Mouse (Mus musculus) central nervous system, embryonic 18 days (tissue): ENCODE data around the gene Dennd6b. TPM values are rescaled to one million over a fixed set of nuclear protein-coding genes. Genes with fewer than 3 reads are reported as not detected.

Experiments used
- polyA plus RNA-seq: library from polyadenylated mRNA; depleted of rRNA; stranded (reverse); fragments of >200 nt; gene quantifications from 2 replicates; pipeline ENCODE4 v1.2.3, GENCODE M21; 2012; rRNA removed

Dennd6b gene
- 162 TPM in 2 replicates for polyA plus RNA-seq

DNA sequence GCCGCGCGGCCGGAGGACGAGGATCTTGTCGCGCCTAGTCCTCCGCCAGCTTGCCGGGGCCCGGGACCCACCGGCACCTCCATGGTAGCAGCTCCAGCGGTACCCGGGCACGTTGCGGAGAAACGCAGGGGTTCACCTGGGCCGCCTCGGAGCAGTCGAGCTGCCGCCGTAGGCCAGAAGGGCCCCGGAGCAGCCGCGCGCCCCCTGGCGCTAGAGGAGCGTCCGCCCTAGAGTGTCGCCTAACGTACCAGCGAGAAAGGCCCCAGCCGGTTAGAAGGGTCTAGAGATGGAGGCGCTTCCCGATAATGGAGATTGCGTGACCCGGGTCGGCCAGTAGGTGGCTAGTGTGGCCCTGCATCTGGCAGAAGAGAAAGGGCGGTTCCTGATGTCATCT is at the start of gene Dennd6b:
TSS of gene Dennd6b (minus strand) at position 184 of the 394 bp plus-strand sequence.

GRCm38 (mm10) chr15:89210915-89211715 is 14.8 kb upstream of the Dennd6b start, which contains the start of gene Ppp6r2:
Ppp6r2 (plus strand) TSS chr15:89211553.

GRCm38 (mm10) chr15:89180571-89181229 is 15.6 kb downstream of the Dennd6b start, which contains the start of gene Plxnb2:
Plxnb2 (minus strand) TSS chr15:89180788.

DNA sequence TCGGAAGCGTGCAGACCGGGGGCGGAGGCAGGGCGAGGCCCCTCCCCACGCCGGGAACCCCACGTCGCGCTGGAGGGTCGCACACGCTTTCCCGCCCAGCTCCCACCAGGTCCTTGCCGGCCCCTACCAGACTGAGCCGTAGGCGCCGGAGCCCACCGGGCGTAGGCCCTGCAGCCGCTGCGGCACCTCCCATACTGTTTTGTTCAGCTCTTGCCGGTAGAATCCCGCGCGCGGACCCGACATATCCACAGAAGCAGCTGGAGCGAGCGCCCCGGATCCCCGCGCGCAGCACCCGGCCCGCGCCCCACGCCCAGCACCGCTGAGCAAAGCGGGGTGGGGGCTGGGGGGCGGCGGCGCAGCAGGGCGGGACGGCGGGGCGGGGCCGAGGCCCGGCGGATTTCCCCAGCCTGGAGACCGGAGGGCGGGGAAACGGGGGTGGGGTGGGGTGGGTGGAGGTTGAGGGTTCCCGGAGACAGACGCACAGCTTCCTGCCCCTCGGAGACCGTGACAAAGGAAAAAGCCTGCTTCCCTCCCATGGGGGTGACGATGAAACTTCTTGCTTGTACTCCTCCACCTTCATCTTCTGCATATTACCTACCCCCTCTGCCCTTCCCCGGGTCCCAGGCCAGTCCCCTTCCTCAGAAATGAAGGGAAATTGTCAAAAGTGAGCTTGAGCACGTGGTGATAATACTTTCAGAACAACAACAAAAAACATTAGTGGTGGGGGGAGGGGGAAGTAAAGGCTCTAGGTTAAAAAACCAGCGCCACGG is 46.8 kb downstream of the Dennd6b start, which contains the start of gene Mapk11:
TSS of gene Mapk11 (minus strand) at position 358 of the 770 bp plus-strand sequence.

GRCm38 (mm10) chr15:89140659-89141252 is 55.5 kb downstream of the Dennd6b start, which contains the start of gene Mapk12:
Mapk12 (minus strand) TSS chr15:89140703.

Other genes starting within 250 kb of the Dennd6b start
- 0.54 and 0.68 TPM in 2 replicates for gene Ttll8, start 242.1 kb downstream of the Dennd6b start, polyA plus RNA-seq
- gene Mlc1, start 217.5 kb downstream of the Dennd6b start, polyA plus RNA-seq = 37.5 and 41.8 TPM in 2 replicates
- gene Mov10l1, start 213.6 kb downstream of the Dennd6b start, polyA plus RNA-seq = 0.03 TPM in 1 of 2 replicates, not detected in the other
- gene Panx2, start 136.8 kb downstream of the Dennd6b start, polyA plus RNA-seq = 25.8 and 31.2 TPM in 2 replicates
- 31.3 and 32.3 TPM in 2 replicates for gene Trabd, start 121.4 kb downstream of the Dennd6b start, polyA plus RNA-seq
- 36.9 and 39.2 TPM in 2 replicates for gene Selenoo, start 107.4 kb downstream of the Dennd6b start, polyA plus RNA-seq
- gene Tubgcp6, start 73.4 kb downstream of the Dennd6b start, polyA plus RNA-seq = 33.3 and 39.6 TPM in 2 replicates
- gene Hdac10, start 67.8 kb downstream of the Dennd6b start, polyA plus RNA-seq = 59.9 and 61.6 TPM in 2 replicates
- gene Mapk12, start 55.8 kb downstream of the Dennd6b start, polyA plus RNA-seq = 9.2 and 9.8 TPM in 2 replicates
- gene Mapk11, start 46.9 kb downstream of the Dennd6b start, polyA plus RNA-seq = 58.0 and 67.9 TPM in 2 replicates
- gene Plxnb2, start 15.7 kb downstream of the Dennd6b start, polyA plus RNA-seq = 134 and 141 TPM in 2 replicates
- gene Ppp6r2, start 15.1 kb upstream of the Dennd6b start, polyA plus RNA-seq = 132 and 135 TPM in 2 replicates
- gene Sbf1, start 118.8 kb upstream of the Dennd6b start, polyA plus RNA-seq = 149 and 165 TPM in 2 replicates
- gene Adm2, start 126.2 kb upstream of the Dennd6b start, polyA plus RNA-seq = 0.07 TPM in 1 of 2 replicates, not detected in the other
- gene Miox, start 137.9 kb upstream of the Dennd6b start, polyA plus RNA-seq = not detected in 2 replicates
- gene Lmf2, start 159.2 kb upstream of the Dennd6b start, polyA plus RNA-seq = 15.9 and 17.0 TPM in 2 replicates
- gene Ncaph2, start 159.2 kb upstream of the Dennd6b start, polyA plus RNA-seq = 104 and 105 TPM in 2 replicates
- 34.5 and 37.7 TPM in 2 replicates for gene Sco2, start 177.3 kb upstream of the Dennd6b start, polyA plus RNA-seq
- gene Tymp, start 180.5 kb upstream of the Dennd6b start, polyA plus RNA-seq = 3.2 and 3.9 TPM in 2 replicates
- gene Odf3b, start 182.8 kb upstream of the Dennd6b start, polyA plus RNA-seq = 2.2 and 4.6 TPM in 2 replicates
- 0.03 and 0.04 TPM in 2 replicates for gene Klhdc7b, start 188.4 kb upstream of the Dennd6b start, polyA plus RNA-seq
- 0.23 and 0.26 TPM in 2 replicates for gene Syce3, start 214.0 kb upstream of the Dennd6b start, polyA plus RNA-seq
- 6.2 and 8.1 TPM in 2 replicates for gene Cpt1b, start 229.4 kb upstream of the Dennd6b start, polyA plus RNA-seq
- 3.3 and 3.4 TPM in 2 replicates for gene C730034F03Rik, start 233.1 kb upstream of the Dennd6b start, polyA plus RNA-seq
- gene Gm44502, start 233.2 kb upstream of the Dennd6b start, polyA plus RNA-seq = 0.11 and 0.19 TPM in 2 replicates
- 87.4 and 92.5 TPM in 2 replicates for gene Chkb, start 233.4 kb upstream of the Dennd6b start, polyA plus RNA-seq